Mouse (Mus musculus) kidney, embryonic 16.5 days (tissue): ENCODE results near the gene Zfp870. TPM values are rescaled to one million over a fixed set of nuclear protein-coding genes. Genes with fewer than 3 reads are reported as not detected.
A peak's percentile ranks its signal among the peaks of the same experiment; 100 is the strongest.

ENCODE experiments used
- ATAC-seq: fragments of 200-750 bp; cut with Nextera tagmentation; 2 replicates; pipeline ENCODE4 v1.8.0; 2017; ENCODE audit warnings: moderate TSS enrichment; ENCODE audit not compliant: low FRiP score, low TSS enrichment
- H3K27ac ChIP-seq: fragments of 300-500 bp; sonication (generic); 2 replicates; pipeline ENCODE4 v1.5.1; 2014; ENCODE audit warnings: low read length
- H3K27me3 ChIP-seq: fragments of 300-500 bp; sonication (generic); 2 replicates; pipeline ENCODE4 v1.6.1; 2014; ENCODE audit warnings: low read length, control low read depth, mixed read lengths; ENCODE audit not compliant: insufficient read depth
- H3K36me3 ChIP-seq: fragments of 300-500 bp; sonication (generic); 2 replicates; pipeline ENCODE4 v1.6.1; 2014; ENCODE audit warnings: low read length, control low read depth, mixed read lengths; ENCODE audit not compliant: insufficient read depth
- H3K4me1 ChIP-seq: fragments of 300-500 bp; sonication (generic); 2 replicates; pipeline ENCODE4 v1.6.1; 2014; ENCODE audit warnings: low read length, control low read depth, mixed read lengths; ENCODE audit not compliant: insufficient read depth
- H3K4me2 ChIP-seq: fragments of 300-500 bp; sonication (generic); replicated peaks from 2 replicates; pipeline ENCODE4 v1.6.1; 2014; ENCODE audit warnings: low read depth, low read length
- H3K4me3 ChIP-seq: fragments of 300-500 bp; sonication (generic); 2 replicates; pipeline ENCODE4 v1.5.1; 2014; ENCODE audit warnings: mild to moderate bottlenecking, low read length
- H3K9ac ChIP-seq: fragments of 300-500 bp; sonication (generic); replicated peaks from 2 replicates; pipeline ENCODE4 v1.6.1; 2014; ENCODE audit warnings: low read length
- H3K9me3 ChIP-seq: fragments of 300-500 bp; sonication (generic); 2 replicates; pipeline ENCODE4 v1.6.1; 2016; ENCODE audit warnings: low read length, control low read depth
- WGBS: fragments of 180-500 bp; shearing (Covaris S2); extraction: QIAGEN DNeasy Blood & Tissue Kit; methylation state at CpG from one replicate; pipeline ENCODE4 v1.1.7; 2014; 5-methylcytosine and 5-hydroxymethylcytosine counted together
- polyA plus RNA-seq: library from polyadenylated mRNA; unstranded; fragments of >200 nt; fragmentation: Nextera tagmentation; extraction: Ambion mirVana; gene quantifications from 2 replicates; pipeline ENCODE4 v1.2.1, GENCODE M21; 2015

Zfp870 gene
- polyA plus RNA-seq, 1 experiment from 2014 or later, result 6.4 TPM

DNA sequence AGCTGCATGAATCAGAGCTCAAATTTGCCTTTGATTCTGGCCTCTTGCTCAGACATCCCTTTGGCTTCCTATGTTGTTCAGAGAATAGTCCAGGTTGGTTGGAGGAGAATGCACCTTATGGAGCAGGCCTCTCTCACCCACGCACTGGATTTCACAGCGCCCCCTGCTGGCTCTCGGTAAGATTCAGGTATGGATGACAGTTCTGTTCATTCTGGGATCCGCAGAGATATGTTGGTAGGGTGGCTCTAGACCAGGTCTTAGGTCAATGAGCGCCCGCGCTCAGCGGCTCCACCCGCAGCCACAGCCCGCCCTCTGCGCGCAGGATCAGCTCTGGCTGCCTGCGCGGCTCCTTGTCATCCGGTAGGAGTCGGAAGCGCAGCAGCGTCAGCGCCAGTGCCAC is 13.8 kb upstream of the Zfp870 start:
- H3K27me3 ChIP-seq, result no peaks in the 10 kb centered on the region; the same call in 1 of the 2 replicates
- no peaks in the 10 kb centered on the region for H3K9me3 ChIP-seq
- peak overlapping the region; percentile 35 for H3K4me2 ChIP-seq
- H3K27ac ChIP-seq, result no peak overlapping the region
- H3K36me3 ChIP-seq, result no peaks in the 10 kb centered on the region
- H3K9ac ChIP-seq, result no peak overlapping the region
- 12% methylated on average over 19 of the region's 19 CpGs for WGBS
- no peak for ATAC-seq
- H3K4me1 ChIP-seq, result no peaks in the 10 kb centered on the region
- H3K4me3 ChIP-seq, result no peak overlapping the region; the same call in 1 of the 2 replicates

DNA sequence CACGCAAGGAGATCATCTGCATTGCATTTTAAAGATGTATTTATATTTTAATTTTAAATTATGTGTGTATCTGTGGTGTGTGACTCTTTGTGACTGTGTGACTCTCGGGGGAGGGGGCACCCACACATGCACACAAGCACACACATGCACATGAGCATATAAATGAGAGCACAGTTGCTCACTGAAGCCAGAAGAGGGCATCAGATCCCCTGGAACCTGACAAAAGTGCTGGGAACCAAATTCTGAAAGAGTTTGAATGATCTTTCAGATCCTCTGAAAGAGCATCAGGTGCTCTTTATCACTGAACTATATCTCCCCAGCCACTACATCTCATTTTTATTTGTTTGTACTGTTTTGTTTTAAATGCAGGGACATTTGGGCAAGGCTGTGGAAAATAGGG is 13.0 kb upstream of the Zfp870 start:
- H3K4me2 ChIP-seq, result no peak overlapping the region
- WGBS, result 66% methylated on average over 2 of the region's 2 CpGs
- H3K9me3 ChIP-seq, result no peaks in the 10 kb centered on the region
- no peak overlapping the region for H3K27ac ChIP-seq
- no peaks in the 10 kb centered on the region for H3K36me3 ChIP-seq
- H3K27me3 ChIP-seq, result no peaks in the 10 kb centered on the region; the same call in 1 of the 2 replicates
- no peak overlapping the region for H3K9ac ChIP-seq
- no peak for ATAC-seq
- no peaks in the 10 kb centered on the region for H3K4me1 ChIP-seq
- H3K4me3 ChIP-seq, result no peak overlapping the region

DNA sequence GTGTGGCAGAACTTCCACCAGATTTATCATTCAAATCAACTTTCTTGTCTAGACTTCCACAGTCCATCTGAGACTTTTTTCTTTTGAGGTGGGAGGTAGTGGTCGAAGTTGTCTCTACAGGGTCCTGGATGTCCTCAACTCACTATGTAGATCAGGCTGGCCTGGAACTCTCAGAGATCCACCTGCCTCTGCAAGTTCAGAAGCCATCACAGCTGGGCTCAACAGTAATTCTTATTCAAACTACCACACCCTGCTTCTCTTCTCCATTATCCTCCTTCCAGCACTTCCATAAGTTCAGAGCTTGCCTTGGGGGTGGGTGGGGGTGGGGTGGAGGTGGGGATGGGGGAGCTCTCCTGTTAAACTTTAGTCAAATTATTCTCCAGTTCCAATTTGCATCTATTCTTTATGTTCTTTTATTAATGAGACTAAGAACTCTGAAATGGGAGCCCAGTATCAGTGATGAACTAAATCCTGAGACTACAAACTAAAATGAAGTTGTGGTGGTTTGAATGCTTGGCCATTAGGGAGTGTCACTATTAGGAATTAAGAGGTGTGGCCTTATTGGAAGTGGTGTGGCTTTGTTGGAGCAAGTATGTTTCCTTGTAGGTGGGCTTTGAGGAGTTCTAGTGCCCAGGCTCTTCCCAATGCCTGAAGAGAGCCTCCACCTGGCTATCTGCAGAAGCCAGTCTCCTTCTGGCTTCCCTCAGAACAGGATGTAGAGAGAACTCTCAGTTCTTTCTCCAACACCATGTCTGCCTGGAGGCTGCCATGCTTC is 10.5 kb upstream of the Zfp870 start:
- Histone ChIP-seq H3K9ac (no peak overlapping the region), H3K36me3 (no peaks in the 10 kb centered on the region), H3K27ac (no peak overlapping the region), H3K27me3 (no peaks in the 10 kb centered on the region; the same call in 1 of the 2 replicates), H3K9me3 (no peaks in the 10 kb centered on the region), H3K4me2 (no peak overlapping the region), H3K4me3 (no peak overlapping the region), H3K4me1 (no peaks in the 10 kb centered on the region)
- WGBS, result 78% methylated on average over 1 of the region's 1 CpGs
- ATAC-seq, result no peak

GRCm38 (mm10) chr17:32895421-32895820 is 4.0 kb upstream of the Zfp870 start:
- no peaks in the 10 kb centered on the region for H3K27me3 ChIP-seq
- no peak overlapping the region for H3K4me3 ChIP-seq
- ATAC-seq, result no peak
- H3K4me1 ChIP-seq, result peaks cover 5% of the 10 kb centered on the region
- no peaks in the 10 kb centered on the region for H3K9me3 ChIP-seq
- 85% methylated on average over 4 of the region's 4 CpGs for WGBS
- H3K36me3 ChIP-seq, result no peaks in the 10 kb centered on the region
- H3K9ac ChIP-seq, result no peak overlapping the region
- no peak overlapping the region for H3K27ac ChIP-seq
- H3K4me2 ChIP-seq, result no peak overlapping the region

DNA sequence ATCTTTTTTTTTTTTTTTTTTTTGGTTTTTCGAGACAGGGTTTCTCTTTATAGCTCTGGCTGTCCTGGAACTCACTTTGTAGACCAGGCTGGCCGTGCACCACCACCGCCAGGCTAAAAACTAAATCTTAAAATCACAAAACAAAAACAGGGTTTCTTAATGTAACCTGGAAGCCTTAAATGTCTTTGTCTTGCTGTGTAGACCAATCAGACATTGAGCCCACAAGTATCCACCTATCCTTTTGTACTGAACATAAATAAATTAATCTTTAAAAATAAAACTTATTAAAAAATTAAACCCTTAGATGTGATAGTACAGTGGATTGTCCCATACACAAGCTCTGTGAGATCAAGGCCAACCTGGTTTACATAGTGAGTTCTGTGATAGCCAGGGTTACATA is 2.5 kb upstream of the Zfp870 start:
- no peaks in the 10 kb centered on the region for H3K9me3 ChIP-seq
- no peak overlapping the region for H3K4me2 ChIP-seq
- no peaks in the 10 kb centered on the region for H3K27me3 ChIP-seq
- H3K9ac ChIP-seq, result no peak overlapping the region
- H3K27ac ChIP-seq, result no peak overlapping the region
- WGBS, result 79% methylated on average over 3 of the region's 3 CpGs
- peaks cover 12% of the 10 kb centered on the region for H3K4me1 ChIP-seq
- no peak overlapping the region for H3K4me3 ChIP-seq
- H3K36me3 ChIP-seq, result no peaks in the 10 kb centered on the region
- ATAC-seq, result no peak

- peaks cover 12% of the 10 kb centered on the region for H3K4me1 ChIP-seq
- H3K4me3 ChIP-seq, result peak overlapping the region; percentile 74
- H3K36me3 ChIP-seq, result peaks cover 4% of the 10 kb centered on the region; the same call in 1 of the 2 replicates
- ATAC-seq, result peak; percentile 35
- H3K27ac ChIP-seq, result peak overlapping the region; percentile 86
- 2% methylated on average over 11 of the region's 11 CpGs for WGBS
- H3K9me3 ChIP-seq, result no peaks in the 10 kb centered on the region
- peak overlapping the region; percentile 85 for H3K9ac ChIP-seq
- peak overlapping the region; percentile 78 for H3K4me2 ChIP-seq
- no peaks in the 10 kb centered on the region for H3K27me3 ChIP-seq
Observed at GRCm38 (mm10) chr17:32890852-32891238, 597 bp downstream of the Zfp870 start.

GRCm38 (mm10) chr17:32889611-32890010 is 1.8 kb downstream of the Zfp870 start:
- no peak for ATAC-seq
- no peaks in the 10 kb centered on the region for H3K9me3 ChIP-seq
- H3K4me1 ChIP-seq, result peaks cover 12% of the 10 kb centered on the region
- WGBS, result 90% methylated on average over 6 of the region's 6 CpGs
- no peak overlapping the region for H3K9ac ChIP-seq
- no peaks in the 10 kb centered on the region for H3K27me3 ChIP-seq
- H3K36me3 ChIP-seq, result peaks cover 11% of the 10 kb centered on the region; the same call in 1 of the 2 replicates
- H3K4me3 ChIP-seq, result no peak overlapping the region
- no peak overlapping the region for H3K4me2 ChIP-seq
- H3K27ac ChIP-seq, result no peak overlapping the region

DNA sequence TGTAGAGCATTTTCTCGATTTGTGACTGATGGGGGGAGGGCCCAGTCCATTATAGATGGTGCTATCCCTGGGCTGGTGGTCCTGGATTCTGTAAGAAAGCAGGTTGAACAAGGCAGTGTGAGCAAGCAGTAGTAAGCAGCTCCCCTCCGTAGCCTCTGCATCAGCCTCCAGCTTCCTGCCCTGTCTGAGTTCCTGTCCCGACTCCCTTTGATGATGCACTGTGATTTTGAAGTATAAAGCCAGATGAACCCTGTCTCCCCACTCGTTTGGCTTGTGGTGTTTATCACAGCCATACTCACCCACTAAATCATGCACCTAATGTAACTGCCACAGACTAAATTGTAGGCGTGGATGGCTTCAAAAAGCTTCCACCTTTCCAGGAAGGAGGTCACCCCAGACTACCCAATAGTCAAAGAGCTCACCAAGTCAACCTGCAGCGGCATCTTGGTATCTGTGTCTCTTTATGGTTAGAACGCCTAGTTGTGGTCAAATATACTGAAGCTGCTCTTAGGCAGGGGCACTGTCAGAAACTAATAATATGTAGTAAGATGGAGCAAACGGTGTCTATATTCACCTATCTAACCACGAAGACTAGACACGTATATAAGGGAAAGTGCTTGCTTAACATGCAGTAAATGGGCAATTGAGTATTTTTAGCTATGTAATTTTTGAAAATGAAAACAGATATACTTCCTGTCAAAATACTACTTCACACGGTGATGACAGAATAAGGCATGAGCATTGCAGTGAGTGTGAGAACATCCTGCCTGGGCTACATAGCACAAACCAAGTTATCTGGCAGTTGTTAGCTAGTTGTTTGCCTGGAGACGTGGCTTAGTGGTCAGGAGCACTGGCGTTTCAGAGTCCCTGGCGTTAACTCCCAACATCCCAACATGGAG is 10.9 kb downstream of the Zfp870 start:
- Histone ChIP-seq H3K9me3 (no peaks in the 10 kb centered on the region), H3K36me3 (peaks cover 45% of the 10 kb centered on the region), H3K27ac (no peak overlapping the region), H3K27me3 (no peaks in the 10 kb centered on the region), H3K4me3 (no peak overlapping the region), H3K4me1 (0 out of 2 replicates have a peak, but pooled peaks cover 4% of the 10 kb centered on the region), H3K9ac (no peak overlapping the region), H3K4me2 (no peak overlapping the region)
- WGBS, result 90% methylated on average over 14 of the region's 14 CpGs
- no peak for ATAC-seq

- no peak overlapping the region for H3K9ac ChIP-seq
- 95% methylated on average over 11 of the region's 11 CpGs for WGBS
- H3K27ac ChIP-seq, result no peak overlapping the region
- no peak overlapping the region for H3K4me2 ChIP-seq
- no peak overlapping the region for H3K4me3 ChIP-seq
- H3K36me3 ChIP-seq, result peaks cover 31% of the 10 kb centered on the region
- H3K27me3 ChIP-seq, result no peaks in the 10 kb centered on the region
- H3K9me3 ChIP-seq, result no peaks in the 10 kb centered on the region
- 0 out of 2 replicates have a peak, but pooled peaks cover 4% of the 10 kb centered on the region for H3K4me1 ChIP-seq
- ATAC-seq, result no peak
Observed at GRCm38 (mm10) chr17:32878773-32879172, 12.7 kb downstream of the Zfp870 start.
